Mouse (Mus musculus): ENCODE results near the gene Psmc3ip. TPM values are rescaled to one million over a fixed set of nuclear protein-coding genes. Genes with fewer than 3 reads are reported as not detected.
"Not testable (repeated sequence)": the region's sequence is repeated elsewhere in the genome, so short reads cannot be mapped to it uniquely, and the experiment has no call there.

Gene Psmc3ip
- polyA plus RNA-seq, 1 experiment from 2014 or later: 25.7 TPM

- no peak for ATAC-seq (replicated peaks; ENCODE audit: extremely low read depth, insufficient read depth, low FRiP score)
- WGBS: 56% methylated on average over 13 of the region's 13 CpGs
- H3K9me3 ChIP-seq (replicated peaks; ENCODE audit: control insufficient read depth, low read length): peaks cover 2% of the 10 kb centered on the region; the same call in 1 of the 2 replicates
- H3K4me3 ChIP-seq (ENCODE audit: low read length): no peak overlapping the region
- H3K27me3 ChIP-seq (ENCODE audit: control insufficient read depth, insufficient read depth, low read length): no peaks in the 10 kb centered on the region
- no peak overlapping the region for H3K4me2 ChIP-seq (ENCODE audit: low read depth, low read length)
- H3K27ac ChIP-seq (ENCODE audit: low read length): no peak overlapping the region
- no peak overlapping the region for H3K9ac ChIP-seq (ENCODE audit: low read length)
- H3K4me1 ChIP-seq (ENCODE audit: control insufficient read depth, insufficient read depth, low read length): peaks cover 22% of the 10 kb centered on the region
- no peaks in the 10 kb centered on the region for H3K36me3 ChIP-seq (ENCODE audit: control insufficient read depth, insufficient read depth)
Observed at GRCm38 (mm10) chr11:101134217-101134865, 39.1 kb upstream of the Psmc3ip start.

- Histone ChIP-seq H3K9me3 (replicated peaks; ENCODE audit: control insufficient read depth, low read length) (peaks cover 2% of the 10 kb centered on the region; the same call in 1 of the 2 replicates), H3K4me2 (ENCODE audit: low read depth, low read length) (no peak overlapping the region), H3K27ac (ENCODE audit: low read length) (no peak overlapping the region), H3K36me3 (ENCODE audit: control insufficient read depth, insufficient read depth) (no peaks in the 10 kb centered on the region), H3K4me1 (ENCODE audit: control insufficient read depth, insufficient read depth, low read length) (peaks cover 20% of the 10 kb centered on the region), H3K9ac (ENCODE audit: low read length) (no peak overlapping the region), H3K27me3 (ENCODE audit: control insufficient read depth, insufficient read depth, low read length) (no peaks in the 10 kb centered on the region), H3K4me3 (ENCODE audit: low read length) (no peak overlapping the region)
- 55% methylated on average over 12 of the region's 12 CpGs for WGBS
- ATAC-seq (replicated peaks; ENCODE audit: extremely low read depth, insufficient read depth, low FRiP score): no peak
Observed at GRCm38 (mm10) chr11:101133037-101133436, 37.8 kb upstream of the Psmc3ip start.

- H3K4me1 ChIP-seq (ENCODE audit: control insufficient read depth, insufficient read depth, low read length): peaks cover 20% of the 10 kb centered on the region
- WGBS: 93% methylated on average over 6 of the region's 6 CpGs
Observed at GRCm38 (mm10) chr11:101131701-101132100, 36.5 kb upstream of the Psmc3ip start.

GRCm38 (mm10) chr11:101131187-101131586 is 36.0 kb upstream of the Psmc3ip start:
- H3K4me2 ChIP-seq (ENCODE audit: low read depth, low read length): no peak overlapping the region
- H3K27me3 ChIP-seq (ENCODE audit: control insufficient read depth, insufficient read depth, low read length): no peaks in the 10 kb centered on the region
- 89% methylated on average over 2 of the region's 2 CpGs for WGBS
- ATAC-seq (replicated peaks; ENCODE audit: extremely low read depth, insufficient read depth, low FRiP score): no peak
- H3K4me1 ChIP-seq (ENCODE audit: control insufficient read depth, insufficient read depth, low read length): peaks cover 20% of the 10 kb centered on the region
- no peak overlapping the region for H3K4me3 ChIP-seq (ENCODE audit: low read length)
- peaks cover 2% of the 10 kb centered on the region; the same call in 1 of the 2 replicates for H3K9me3 ChIP-seq (replicated peaks; ENCODE audit: control insufficient read depth, low read length)
- H3K27ac ChIP-seq (ENCODE audit: low read length): no peak overlapping the region
- no peak overlapping the region for H3K9ac ChIP-seq (ENCODE audit: low read length)
- H3K36me3 ChIP-seq (ENCODE audit: control insufficient read depth, insufficient read depth): peaks cover 6% of the 10 kb centered on the region

More at GRCm38 (mm10) chr11:101131701-101132100, 36.5 kb upstream of the Psmc3ip start:
- no peak overlapping the region for H3K4me2 ChIP-seq (ENCODE audit: low read depth, low read length)
- no peak for ATAC-seq (replicated peaks; ENCODE audit: extremely low read depth, insufficient read depth, low FRiP score)
- H3K9ac ChIP-seq (ENCODE audit: low read length): no peak overlapping the region
- no peaks in the 10 kb centered on the region for H3K27me3 ChIP-seq (ENCODE audit: control insufficient read depth, insufficient read depth, low read length)
- H3K27ac ChIP-seq (ENCODE audit: low read length): no peak overlapping the region
- no peak overlapping the region for H3K4me3 ChIP-seq (ENCODE audit: low read length)
- peaks cover 1% of the 10 kb centered on the region for H3K36me3 ChIP-seq (ENCODE audit: control insufficient read depth, insufficient read depth)
- H3K9me3 ChIP-seq (replicated peaks; ENCODE audit: control insufficient read depth, low read length): peaks cover 2% of the 10 kb centered on the region; the same call in 1 of the 2 replicates

- peaks cover 20% of the 10 kb centered on the region for H3K4me1 ChIP-seq (ENCODE audit: control insufficient read depth, insufficient read depth, low read length)
- no peaks in the 10 kb centered on the region for H3K27me3 ChIP-seq (ENCODE audit: control insufficient read depth, insufficient read depth, low read length)
- H3K9ac ChIP-seq (ENCODE audit: low read length): peak overlapping the region; percentile 62
- H3K27ac ChIP-seq (ENCODE audit: low read length): peak overlapping the region; percentile 94
- peak overlapping the region; percentile 47 for H3K4me2 ChIP-seq (ENCODE audit: low read depth, low read length)
- no peak overlapping the region for H3K4me3 ChIP-seq (ENCODE audit: low read length)
- peaks cover 2% of the 10 kb centered on the region; the same call in 1 of the 2 replicates for H3K9me3 ChIP-seq (replicated peaks; ENCODE audit: control insufficient read depth, low read length)
- H3K36me3 ChIP-seq (ENCODE audit: control insufficient read depth, insufficient read depth): peaks cover 13% of the 10 kb centered on the region
- WGBS: 19% methylated on average over 18 of the region's 18 CpGs
- ATAC-seq (replicated peaks; ENCODE audit: extremely low read depth, insufficient read depth, low FRiP score): peak; percentile 90
Observed at GRCm38 (mm10) chr11:101130056-101130756, 35.0 kb upstream of the Psmc3ip start.

- no peaks in the 10 kb centered on the region for H3K27me3 ChIP-seq (ENCODE audit: control insufficient read depth, insufficient read depth, low read length)
- H3K4me3 ChIP-seq (ENCODE audit: low read length): no peak overlapping the region
- peaks cover 13% of the 10 kb centered on the region for H3K36me3 ChIP-seq (ENCODE audit: control insufficient read depth, insufficient read depth)
- H3K9me3 ChIP-seq (replicated peaks; ENCODE audit: control insufficient read depth, low read length): peaks cover 2% of the 10 kb centered on the region; the same call in 1 of the 2 replicates
- 84% methylated on average over 11 of the region's 11 CpGs for WGBS
- H3K4me1 ChIP-seq (ENCODE audit: control insufficient read depth, insufficient read depth, low read length): peaks cover 15% of the 10 kb centered on the region
- no peak overlapping the region for H3K9ac ChIP-seq (ENCODE audit: low read length)
- no peak overlapping the region for H3K4me2 ChIP-seq (ENCODE audit: low read depth, low read length)
- ATAC-seq (replicated peaks; ENCODE audit: extremely low read depth, insufficient read depth, low FRiP score): no peak
- H3K27ac ChIP-seq (ENCODE audit: low read length): no peak overlapping the region
Observed at GRCm38 (mm10) chr11:101128996-101129577, 33.9 kb upstream of the Psmc3ip start.

GRCm38 (mm10) chr11:101127075-101127474 is 31.8 kb upstream of the Psmc3ip start:
- WGBS: 92% methylated on average over 1 of the region's 1 CpGs
- Histone ChIP-seq H3K9ac (ENCODE audit: low read length) (no peak overlapping the region), H3K27me3 (ENCODE audit: control insufficient read depth, insufficient read depth, low read length) (no peaks in the 10 kb centered on the region), H3K27ac (ENCODE audit: low read length) (no peak overlapping the region), H3K9me3 (replicated peaks; ENCODE audit: control insufficient read depth, low read length) (peaks cover 2% of the 10 kb centered on the region; the same call in 1 of the 2 replicates), H3K4me3 (ENCODE audit: low read length) (no peak overlapping the region), H3K4me1 (ENCODE audit: control insufficient read depth, insufficient read depth, low read length) (peaks cover 13% of the 10 kb centered on the region), H3K36me3 (ENCODE audit: control insufficient read depth, insufficient read depth) (peaks cover 25% of the 10 kb centered on the region), H3K4me2 (ENCODE audit: low read depth, low read length) (no peak overlapping the region)
- ATAC-seq (replicated peaks; ENCODE audit: extremely low read depth, insufficient read depth, low FRiP score): no peak

- H3K9ac ChIP-seq (ENCODE audit: low read length); H3K9me3 ChIP-seq (replicated peaks; ENCODE audit: control insufficient read depth, low read length); H3K27me3 ChIP-seq (ENCODE audit: control insufficient read depth, insufficient read depth, low read length); ATAC-seq (replicated peaks; ENCODE audit: extremely low read depth, insufficient read depth, low FRiP score); H3K4me3 ChIP-seq (ENCODE audit: low read length); H3K27ac ChIP-seq (ENCODE audit: low read length); H3K4me2 ChIP-seq (ENCODE audit: low read depth, low read length): not testable (repeated sequence)
- WGBS: 99% methylated on average over 7 of the region's 9 CpGs
- Histone ChIP-seq H3K4me1 (ENCODE audit: control insufficient read depth, insufficient read depth, low read length) (peaks cover 14% of the 10 kb centered on the region), H3K36me3 (ENCODE audit: control insufficient read depth, insufficient read depth) (peaks cover 25% of the 10 kb centered on the region)
Observed at GRCm38 (mm10) chr11:101125008-101125407, 29.8 kb upstream of the Psmc3ip start.

GRCm38 (mm10) chr11:101124494-101124893 is 29.3 kb upstream of the Psmc3ip start:
- H3K4me2 ChIP-seq (ENCODE audit: low read depth, low read length); H3K9me3 ChIP-seq (replicated peaks; ENCODE audit: control insufficient read depth, low read length); H3K27ac ChIP-seq (ENCODE audit: low read length); H3K4me3 ChIP-seq (ENCODE audit: low read length); H3K27me3 ChIP-seq (ENCODE audit: control insufficient read depth, insufficient read depth, low read length); H3K9ac ChIP-seq (ENCODE audit: low read length); ATAC-seq (replicated peaks; ENCODE audit: extremely low read depth, insufficient read depth, low FRiP score): not testable (repeated sequence)
- peaks cover 13% of the 10 kb centered on the region for H3K4me1 ChIP-seq (ENCODE audit: control insufficient read depth, insufficient read depth, low read length)
- WGBS: 91% methylated on average over 8 of the region's 8 CpGs
- peaks cover 25% of the 10 kb centered on the region for H3K36me3 ChIP-seq (ENCODE audit: control insufficient read depth, insufficient read depth)
